Mouse (Mus musculus): ENCODE results near the gene Adck2. TPM values are rescaled to one million over a fixed set of nuclear protein-coding genes. Genes with fewer than 3 reads are reported as not detected.

Adck2 gene
- total RNA-seq, 2 experiments from 2014 or later, result 19.2 to 19.4 TPM

DNA sequence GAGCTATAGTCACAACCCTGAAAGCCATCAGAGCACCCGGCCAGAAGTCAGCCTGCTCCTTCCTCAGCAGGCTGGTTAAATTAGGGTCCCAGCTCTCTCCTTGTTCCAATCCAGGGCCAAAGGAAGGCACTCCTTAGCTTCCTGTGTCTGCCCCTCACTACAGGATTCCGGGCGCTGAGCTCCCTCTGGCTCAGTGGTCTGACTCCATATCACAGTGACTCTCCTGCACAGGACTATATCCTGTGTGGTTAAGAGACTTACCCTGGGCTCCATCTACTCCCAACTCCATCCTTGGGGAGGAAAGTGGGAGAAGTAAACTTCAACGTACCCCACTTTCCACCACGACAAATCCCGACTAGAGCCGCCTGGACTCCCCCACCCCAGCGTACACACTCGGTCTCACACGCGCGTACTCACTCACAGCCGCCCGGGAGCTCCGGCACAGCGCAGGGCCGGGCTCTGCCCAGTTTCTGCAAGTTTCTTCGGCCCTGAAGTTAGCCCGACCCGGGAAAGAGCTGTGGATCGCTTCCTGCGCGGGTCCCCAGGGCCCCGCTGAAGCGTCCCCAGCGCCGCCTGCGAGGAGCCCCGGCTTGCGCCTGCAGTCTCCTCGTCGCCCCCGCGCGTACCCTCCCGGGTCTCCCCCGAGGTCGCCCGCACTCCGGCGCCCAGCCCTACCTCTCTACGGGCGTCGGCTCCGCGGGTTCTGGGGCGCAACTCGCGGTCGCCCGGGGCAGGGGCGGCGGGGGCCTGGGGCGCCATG, 16.6 kb upstream of the Adck2 start:
- peak; percentile 53 to 70 for DNase-seq
- intact Hi-C loops (cut with DNase I), result no loop called here

DNA sequence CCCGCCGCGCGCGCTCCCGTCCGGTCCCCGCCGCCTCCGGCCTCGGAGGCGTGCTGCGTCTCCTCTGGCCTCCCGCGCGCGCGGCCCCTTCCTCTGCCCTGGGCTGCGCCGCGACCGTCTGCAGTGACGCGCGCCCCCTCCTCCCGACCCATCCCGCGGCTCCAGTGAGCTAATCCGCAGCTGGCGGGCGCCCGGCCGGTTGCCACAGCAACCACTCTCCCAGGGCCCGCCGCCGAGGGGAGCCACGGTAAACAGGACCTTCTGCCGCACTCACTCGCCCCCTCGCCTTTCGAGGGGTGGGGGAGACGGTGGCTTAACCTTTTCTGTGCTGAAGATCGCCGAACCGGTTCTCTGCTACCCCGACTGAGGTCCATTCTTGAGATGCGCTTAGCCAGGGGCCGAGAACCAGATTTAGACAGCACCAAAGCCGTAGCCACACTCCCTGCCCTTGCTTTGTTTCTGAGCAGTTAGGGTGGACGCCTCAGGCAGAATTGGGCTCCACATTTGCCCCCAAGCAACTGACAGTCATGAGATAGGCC, 15.9 kb upstream of the Adck2 start, which contains the start of gene Dennd2a:
TSS of gene Dennd2a (minus strand) at position 145 of the 539 bp plus-strand sequence.
- intact Hi-C loops (cut with DNase I), result no loop called here
- peak; percentile 88 to 89 for DNase-seq

DNA sequence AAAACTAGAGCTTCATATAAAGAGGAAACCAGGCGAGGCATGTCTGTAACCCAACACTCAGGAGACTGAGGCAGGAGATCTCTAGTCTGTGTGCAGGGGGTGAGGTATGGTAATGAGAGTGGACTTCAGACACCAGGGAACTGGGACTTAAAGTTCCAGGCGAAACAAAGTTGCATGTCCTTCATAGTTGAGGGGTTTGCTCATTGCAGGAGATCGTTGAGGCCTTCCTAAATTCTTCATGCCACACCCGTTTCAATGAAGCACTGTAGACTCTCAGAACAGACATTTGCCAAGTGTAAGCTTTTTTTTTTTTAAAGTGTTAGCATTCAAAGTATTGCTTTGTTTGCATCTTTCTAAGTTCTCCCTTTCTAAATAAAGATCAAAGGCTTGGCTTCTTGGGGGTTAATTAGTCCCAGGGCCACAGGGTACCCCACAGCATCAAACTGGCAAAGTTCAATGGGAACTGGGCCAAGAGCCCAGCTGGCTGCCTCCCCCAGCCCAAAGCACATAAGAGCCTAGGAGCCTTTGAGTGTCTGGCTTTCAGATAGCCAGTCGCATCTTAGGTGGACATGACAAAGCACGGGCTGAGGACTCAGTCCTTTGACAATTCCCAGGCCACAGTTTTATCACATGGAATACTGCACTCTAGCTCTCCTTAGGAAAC, 14.3 kb upstream of the Adck2 start:
- intact Hi-C loops (cut with DNase I), result no loop called here
- DNase-seq, result no peak

DNA sequence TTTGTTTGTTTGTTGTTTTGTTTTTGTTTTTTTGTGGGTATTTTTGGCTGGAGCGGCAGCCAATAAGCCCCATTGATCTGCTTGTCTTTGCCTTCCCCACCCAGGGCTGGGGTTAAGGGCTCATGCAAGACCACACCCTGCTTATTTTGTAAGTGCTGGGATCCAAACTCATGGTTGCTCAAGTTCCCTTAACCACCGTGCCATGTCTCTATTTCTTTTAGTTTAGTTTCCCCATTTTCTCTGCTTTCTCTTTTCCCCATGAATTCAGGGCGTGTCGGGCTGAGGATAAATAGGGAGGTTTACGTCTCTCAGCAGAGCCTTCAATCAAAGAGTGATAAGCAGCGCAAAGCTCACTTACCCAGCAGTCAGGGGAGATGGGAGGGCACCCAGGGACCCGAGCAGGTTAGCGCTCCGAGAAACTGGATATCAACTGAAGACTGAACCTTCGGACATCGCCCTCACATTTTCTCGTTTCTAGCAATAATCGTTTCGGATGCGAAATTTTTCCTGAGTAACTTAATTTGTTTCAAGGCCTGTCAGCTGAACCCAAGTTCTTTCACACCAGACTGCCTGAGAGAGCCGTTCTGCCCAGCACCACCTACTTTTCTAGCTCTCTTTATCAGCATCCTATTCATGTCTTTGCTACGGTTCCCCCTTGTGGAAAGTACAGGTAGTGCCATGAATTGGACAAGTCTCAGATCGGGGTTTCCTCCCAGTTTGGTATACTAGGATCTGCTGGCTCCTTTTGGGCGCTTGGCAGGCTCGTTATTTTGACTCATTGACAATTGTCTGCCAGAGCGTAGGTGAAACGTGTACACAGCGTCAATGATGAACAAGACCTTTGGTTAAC, 11.3 kb upstream of the Adck2 start:
- intact Hi-C loops (cut with DNase I), result loop anchor here (1.0 kb wide), 1 partner anchor 99 kb away; no protein-coding TSS in a partner anchor
- peak; percentile 90 for DNase-seq

DNA sequence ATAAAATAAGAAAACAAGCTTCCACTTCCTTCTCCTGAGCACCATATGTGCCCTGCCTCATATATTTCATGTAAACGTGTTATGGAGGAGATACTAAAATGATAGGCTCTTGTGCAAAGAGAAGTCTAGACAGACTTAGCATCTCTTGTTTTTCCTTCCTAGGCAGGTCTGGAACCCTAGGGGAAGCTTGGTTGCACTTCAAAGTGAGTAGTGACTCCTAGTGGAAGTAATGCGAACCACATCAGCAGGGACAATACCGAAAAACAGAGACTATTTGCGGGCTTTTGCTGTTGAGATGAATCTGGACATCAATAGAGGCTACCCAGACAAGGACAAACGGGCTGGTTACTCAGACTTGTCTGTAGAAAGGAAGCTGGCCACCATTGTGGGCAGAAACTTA, 6.1 kb upstream of the Adck2 start:
- intact Hi-C loops (cut with DNase I), result loop anchor here (1.0 kb wide), 1 partner anchor 104 kb away; no protein-coding TSS in a partner anchor
- peak; percentile 41 to 61 for DNase-seq

DNA sequence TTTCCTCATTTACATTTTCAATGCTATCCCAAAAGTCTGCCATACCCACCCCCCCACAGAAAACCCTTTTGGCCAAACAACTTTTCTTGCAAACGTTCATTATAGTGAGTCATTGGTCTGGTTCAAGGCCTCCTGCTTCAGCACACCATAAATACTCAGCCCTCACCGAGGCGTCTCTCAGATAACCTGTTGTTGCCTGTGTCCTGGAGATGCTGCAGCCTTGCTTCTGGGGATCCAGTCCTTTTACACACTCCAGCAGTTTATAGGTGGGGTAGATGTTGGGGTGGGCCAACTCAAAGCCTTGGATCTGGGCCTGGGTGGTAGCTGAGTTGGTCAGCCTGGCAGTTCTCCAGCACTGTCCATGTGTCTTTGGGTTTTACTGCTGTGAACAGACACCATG, 3.2 kb upstream of the Adck2 start:
- intact Hi-C loops (cut with DNase I), result no loop called here
- no peak for DNase-seq

DNA sequence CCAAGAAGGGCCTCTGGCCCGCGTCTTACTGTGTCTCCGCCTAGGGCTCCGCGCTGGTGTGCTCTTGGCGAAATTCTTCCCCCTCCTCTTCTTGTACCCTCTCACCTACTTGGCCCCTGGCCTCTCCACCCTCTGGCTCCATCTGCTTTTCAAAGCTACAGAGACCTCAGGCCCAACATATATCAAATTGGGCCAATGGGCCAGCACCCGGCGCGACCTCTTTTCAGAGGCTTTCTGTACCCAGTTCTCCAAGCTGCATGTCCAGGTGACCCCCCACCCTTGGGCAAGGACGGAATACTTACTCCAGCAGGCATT, 839 bp downstream of the Adck2 start:
- DNase-seq, result peak; percentile 62 to 66
- intact Hi-C loops (cut with DNase I), result loop anchor here (2.0 kb wide), 1 partner anchor 206 kb away; no protein-coding TSS in a partner anchor

DNA sequence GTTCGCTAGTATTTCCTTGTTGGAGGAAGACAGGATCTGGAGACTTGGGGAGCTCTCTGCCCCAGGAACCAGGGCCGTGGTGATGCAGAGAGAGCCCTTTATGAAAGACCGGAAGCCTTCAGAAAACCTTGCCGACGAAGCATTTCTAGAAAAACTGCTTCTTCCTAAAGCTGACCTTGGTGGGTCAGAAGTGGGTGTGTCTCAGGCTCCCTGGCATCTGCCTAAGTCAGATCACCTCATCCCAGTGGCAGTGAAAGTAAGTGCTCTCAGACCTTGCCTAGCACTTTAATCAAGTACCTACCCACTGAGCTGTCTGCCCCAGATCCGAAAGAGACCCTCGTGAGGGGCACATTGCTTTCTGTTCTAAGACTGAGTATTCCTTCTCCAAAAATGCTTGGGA, 1.3 kb downstream of the Adck2 start:
- intact Hi-C loops (cut with DNase I), result loop anchor here (2.0 kb wide), 1 partner anchor 206 kb away; no protein-coding TSS in a partner anchor
- no peak for DNase-seq

DNA sequence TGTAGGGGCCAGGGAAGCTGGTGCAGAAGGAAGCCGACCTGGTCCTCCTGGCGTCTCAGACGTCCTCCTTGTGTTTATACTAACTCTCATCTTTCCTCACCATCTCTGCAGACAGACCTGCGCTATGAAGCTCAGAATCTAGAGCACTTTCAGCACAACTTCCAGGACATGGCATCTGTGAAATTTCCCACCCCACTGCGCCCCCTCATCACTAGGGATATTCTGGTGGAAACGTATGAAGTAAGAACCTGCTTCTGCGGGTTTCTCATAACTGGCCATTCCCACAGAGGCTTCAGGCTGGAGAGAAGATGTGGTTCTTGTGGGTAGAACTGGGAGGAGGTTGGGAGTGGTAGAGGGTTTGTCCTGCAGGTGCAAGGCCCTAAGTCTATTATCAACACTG, 5.9 kb downstream of the Adck2 start:
- no peak for DNase-seq
- intact Hi-C loops (cut with DNase I), result no loop called here

DNA sequence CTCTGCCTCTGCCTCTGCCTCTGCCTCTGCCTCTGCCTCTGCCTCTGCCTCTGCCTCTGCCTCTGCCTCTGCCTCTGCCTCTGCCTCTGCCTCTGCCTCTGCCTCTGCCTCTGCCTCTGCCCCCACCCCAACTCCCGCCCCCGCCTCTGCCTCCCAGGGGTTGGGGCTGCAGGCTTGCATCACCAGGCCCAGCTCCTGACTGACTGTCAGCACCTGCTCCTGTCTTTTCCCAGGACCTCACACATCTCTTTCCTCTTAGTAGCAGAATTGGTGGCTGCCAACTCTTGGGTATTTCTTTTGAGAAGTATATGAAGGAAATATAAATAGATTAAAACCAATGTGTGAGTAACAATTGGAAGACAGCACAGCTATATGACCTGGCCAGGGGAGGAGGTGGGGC, 6.9 kb downstream of the Adck2 start:
- intact Hi-C loops (cut with DNase I), result no loop called here
- DNase-seq, result no peak

DNA sequence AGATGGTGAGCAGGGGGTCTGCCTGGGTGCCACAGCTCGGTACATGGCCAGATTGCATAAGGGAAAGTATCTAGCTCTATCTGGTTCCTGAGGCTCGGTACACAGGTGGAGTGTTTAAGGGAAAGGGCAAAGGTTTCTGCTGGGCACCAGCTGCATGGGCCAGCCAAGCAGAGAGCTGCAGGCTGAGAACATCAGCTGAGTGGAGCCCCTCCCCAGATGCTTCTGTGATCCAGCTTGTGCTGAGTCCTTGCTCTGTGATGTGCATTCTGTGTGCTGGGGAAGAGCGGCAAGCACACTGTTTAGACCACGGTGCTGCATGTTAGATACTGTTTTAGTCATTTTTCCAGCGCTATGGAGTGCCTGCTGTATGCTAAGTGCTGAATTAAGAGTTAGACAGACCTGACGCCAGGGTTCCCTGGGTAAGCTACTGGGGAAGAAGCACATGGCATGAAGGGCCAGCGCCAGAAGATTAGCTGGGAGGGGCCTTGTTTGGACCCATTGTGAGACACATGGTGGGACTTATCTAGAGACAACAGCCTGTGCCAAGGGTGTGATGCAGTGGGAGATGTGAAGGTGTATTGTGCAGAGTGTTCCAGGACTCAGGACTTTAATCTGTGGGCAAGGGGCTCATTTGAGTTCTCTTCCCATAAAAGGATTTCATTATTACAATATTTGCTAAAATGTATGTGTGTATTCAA, 7.6 kb downstream of the Adck2 start:
- no peak for DNase-seq
- intact Hi-C loops (cut with DNase I), result no loop called here

DNA sequence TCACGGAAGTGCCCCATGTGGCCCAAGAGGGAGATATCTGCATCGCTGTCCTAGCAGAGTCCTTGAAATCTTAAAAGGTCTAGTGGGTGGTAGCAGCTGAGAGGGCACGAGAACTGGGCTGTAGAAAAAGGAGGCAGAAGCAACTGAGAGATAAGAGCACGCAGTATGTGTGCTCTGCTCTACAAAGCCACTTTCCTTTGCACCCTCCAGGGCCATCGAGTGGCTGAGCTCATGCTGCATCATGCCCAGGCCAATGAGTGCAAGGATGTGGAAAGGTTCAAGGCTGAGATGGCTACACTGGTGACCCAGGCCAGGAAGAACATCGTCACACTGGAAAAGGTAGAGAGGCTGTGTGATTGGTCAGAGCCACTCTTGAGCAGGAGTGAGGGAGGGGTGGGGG, 11.8 kb downstream of the Adck2 start, which contains the start of gene Gm42420:
TSS of gene Gm42420 (plus strand) at position 237 of the 400 bp plus-strand sequence.
- no peak for DNase-seq
- intact Hi-C loops (cut with DNase I), result no loop called here

DNA sequence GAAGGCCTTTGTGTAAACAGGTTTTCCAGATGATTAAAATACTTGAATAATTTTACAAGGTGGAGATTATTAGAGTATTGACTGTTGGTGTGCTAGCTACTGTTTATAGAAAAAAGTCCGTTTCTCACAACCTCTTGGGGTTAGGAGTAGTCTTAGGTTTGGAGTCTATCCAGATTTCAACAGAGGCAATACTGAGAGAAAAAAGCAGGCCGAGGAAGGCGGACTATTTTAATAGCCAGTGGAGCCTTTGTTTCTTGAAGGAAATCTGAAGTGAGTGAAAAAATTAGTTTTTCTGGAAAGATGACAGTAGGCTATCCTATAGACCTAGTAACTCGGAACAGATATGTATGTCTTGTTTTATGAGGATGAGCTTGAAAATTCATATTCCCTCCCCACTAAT, 17.8 kb downstream of the Adck2 start:
- intact Hi-C loops (cut with DNase I), result no loop called here
- no peak for DNase-seq

DNA sequence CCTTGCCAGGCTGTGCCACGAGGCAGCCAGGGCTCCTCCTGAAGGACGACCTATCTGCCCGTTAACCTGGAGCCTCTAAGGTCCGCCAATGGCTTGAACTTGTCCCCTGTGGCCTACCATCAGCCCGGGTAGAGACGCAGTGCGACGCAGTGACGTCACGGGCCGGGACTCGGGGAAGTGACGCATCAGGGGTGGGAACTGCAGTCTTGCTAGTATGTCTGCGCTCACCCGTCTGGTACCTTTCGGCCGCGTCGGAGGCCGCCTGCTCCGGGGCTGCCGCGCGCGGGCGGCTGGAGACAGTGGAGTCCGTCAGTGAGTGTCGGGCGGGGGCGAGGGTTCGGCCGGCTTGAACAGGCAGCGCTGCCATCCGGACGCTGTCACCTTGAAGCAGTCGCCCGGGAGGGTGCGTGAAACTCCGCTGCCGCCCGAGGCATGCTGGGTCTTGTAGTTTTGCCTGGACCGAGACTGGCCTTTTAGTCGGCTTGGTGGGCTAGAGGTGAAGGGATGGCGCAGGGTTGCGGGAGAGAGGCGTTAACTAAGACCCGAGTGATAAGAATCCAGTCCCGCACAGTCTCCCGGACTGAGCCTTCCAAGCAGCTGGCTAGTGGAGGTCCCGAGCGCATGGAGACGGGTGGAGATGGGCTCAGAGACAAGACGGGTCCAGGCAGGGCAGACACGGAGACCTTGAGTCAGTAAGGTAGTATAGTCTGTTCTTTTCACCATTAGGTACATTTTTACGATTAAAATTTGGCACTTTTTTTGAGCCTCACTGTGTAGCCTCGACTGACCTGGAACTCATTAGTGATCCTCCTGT, 18.9 kb downstream of the Adck2 start, which contains the start of gene Ndufb2:
TSS of gene Ndufb2 (plus strand) at position 174 of the 814 bp plus-strand sequence.
- intact Hi-C loops (cut with DNase I), result no loop called here

DNA sequence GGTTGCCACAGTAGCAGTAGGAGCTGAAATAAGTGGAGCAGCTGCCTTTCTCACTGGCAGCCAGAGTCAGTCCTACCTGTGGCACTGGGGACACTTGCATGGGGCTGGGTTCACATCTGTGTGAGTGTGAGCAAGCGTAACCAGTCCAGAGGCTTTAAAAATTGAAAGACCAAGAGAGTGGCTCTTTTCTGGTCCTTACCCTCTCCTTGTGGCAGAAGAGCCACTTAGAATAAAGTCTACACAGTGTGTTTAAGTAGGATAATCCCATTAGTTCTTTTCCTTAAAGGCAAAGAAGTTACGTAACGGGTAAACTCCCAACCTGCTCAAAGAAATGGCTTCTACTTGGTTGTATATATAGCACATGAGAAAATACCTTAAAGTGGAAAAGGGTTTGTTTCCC, 27.2 kb downstream of the Adck2 start:
- no peak for DNase-seq
- intact Hi-C loops (cut with DNase I), result no loop called here

More for the DNA sequence above, 18.9 kb downstream of the Adck2 start, which contains the start of gene Ndufb2:
- DNase-seq, result peak; percentile 96 to 97

DNA sequence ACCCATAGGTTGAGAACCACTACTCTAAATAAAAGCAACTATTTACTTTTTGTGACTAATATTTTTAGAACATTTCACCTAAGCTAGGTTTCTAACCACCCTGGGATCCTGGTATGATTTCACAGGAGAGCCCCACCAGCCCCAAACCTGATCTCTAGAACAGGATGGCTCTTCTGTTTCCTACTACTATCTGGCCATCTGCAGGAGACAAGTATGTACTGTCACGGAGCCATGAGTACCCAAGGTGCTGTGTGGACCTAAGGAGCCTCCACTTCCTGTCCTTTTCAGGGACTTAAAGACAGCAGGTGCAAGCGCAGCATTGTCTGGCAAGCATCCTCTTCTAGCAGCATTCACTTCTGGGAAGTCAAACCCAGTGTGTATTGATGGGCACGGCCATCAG, 28.2 kb downstream of the Adck2 start:
- DNase-seq, result no peak
- intact Hi-C loops (cut with DNase I), result no loop called here

DNA sequence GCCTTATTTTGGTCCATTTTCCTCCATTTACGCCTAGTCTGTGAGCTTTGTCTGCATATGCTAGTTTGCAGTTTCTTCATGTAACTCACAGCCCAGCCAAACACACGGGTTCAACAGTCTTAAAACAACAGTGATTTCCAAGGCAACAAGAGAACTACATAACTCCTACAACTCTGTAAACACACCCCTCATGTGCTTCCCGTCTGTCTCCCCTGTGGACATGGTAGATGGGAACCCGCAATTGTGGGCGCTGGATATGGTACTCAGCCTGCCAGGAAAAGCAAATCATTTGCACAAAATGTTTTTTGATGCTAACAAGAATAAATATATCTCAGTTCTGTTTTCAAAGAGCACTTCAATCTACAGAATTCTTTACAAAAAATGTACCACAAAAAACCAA, 30.9 kb downstream of the Adck2 start:
- DNase-seq, result no peak
- intact Hi-C loops (cut with DNase I), result no loop called here

DNA sequence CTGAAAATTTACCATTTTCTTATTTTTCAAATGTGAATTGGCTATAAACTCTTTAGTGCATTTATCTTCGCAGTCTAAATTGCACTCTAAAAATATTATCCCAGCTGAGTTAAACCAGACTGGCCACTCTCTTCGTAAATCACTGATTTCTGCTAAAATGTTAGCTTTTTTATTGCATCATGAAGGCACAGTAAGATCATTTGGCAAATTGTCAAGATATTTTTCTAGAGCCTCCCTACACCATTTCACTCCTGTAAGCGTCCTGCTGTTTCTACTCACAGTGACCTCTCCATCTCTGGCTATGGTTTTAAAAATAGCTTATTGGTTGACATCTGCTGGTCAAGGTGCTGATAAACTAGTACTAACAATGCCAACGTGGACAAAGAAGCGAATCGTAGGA, 32.4 kb downstream of the Adck2 start:
- DNase-seq, result peak in 1 of 2 experiments; percentile 11
- intact Hi-C loops (cut with DNase I), result no loop called here

DNA sequence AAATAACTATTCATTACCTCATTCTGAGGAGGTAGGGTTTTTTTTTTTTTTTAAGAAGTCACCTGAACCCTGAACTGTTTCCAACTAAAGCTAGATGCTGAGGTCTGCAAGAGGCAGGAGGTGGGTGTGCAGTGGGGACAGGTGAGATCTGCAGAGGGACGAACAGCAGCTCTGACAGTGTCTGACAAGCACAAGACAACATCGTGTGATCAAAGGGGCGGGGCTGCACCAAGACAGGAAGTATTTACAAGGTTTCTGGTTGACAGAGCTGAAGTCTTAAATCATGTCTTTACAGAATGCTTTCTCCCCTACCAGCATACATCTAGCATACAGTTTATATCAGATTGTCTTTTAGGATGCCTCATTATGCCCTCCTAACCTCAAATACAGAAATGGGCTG, 33.2 kb downstream of the Adck2 start:
- intact Hi-C loops (cut with DNase I), result no loop called here
- DNase-seq, result peak in 1 of 2 experiments; percentile 11

Measured in heart, postnatal 10 days (tissue).